Mouse (Mus musculus) CH12.LX (cell line): ENCODE results near the gene Zfp414.

Experiments
- CHD2 ChIP-seq: IDR thresholded peaks from 2 replicates; pipeline ENCODE4 v1.6.1; 2011; ENCODE audit warnings: low read length, improper control_type of control experiment
- CTCF ChIP-seq, 2 experiments: IDR thresholded peaks in 1 of 2; conservative IDR thresholded peaks in 1 of 2; 2 replicates each; pipeline ENCODE4 v1.5.1; 2011 to 2012; ENCODE audit warnings: low read depth in 2 of 2, low read length in 2 of 2, improper control_type of control experiment in 1 of 2, inconsistent platforms in 1 of 2, mild to moderate bottlenecking in 1 of 2, moderate library complexity in 1 of 2
- E2F4 ChIP-seq: IDR thresholded peaks from 2 replicates; pipeline ENCODE4 v1.6.1; 2011; ENCODE audit warnings: low read depth, low read length, improper control_type of control experiment; ENCODE audit not compliant: insufficient replicate concordance
- EP300 ChIP-seq: IDR thresholded peaks from 2 replicates; pipeline ENCODE4 v1.6.1; 2011; ENCODE audit warnings: low read length, improper control_type of control experiment
- ETS1 ChIP-seq: conservative IDR thresholded peaks from 2 replicates; pipeline ENCODE4 v1.6.1; 2012; ENCODE audit warnings: low read depth, mild to moderate bottlenecking, inconsistent platforms, low read length, improper control_type of control experiment, moderate library complexity
- MEF2A ChIP-seq: IDR thresholded peaks from 2 replicates; pipeline ENCODE4 v1.6.1; 2014; ENCODE audit warnings: low read depth, mild to moderate bottlenecking, inconsistent platforms, low read length, improper control_type of control experiment, borderline replicate concordance
- ZC3H11A ChIP-seq: IDR thresholded peaks from 2 replicates; pipeline ENCODE4 v1.6.1; 2012; ENCODE audit warnings: low read depth, mild to moderate bottlenecking, inconsistent platforms, low read length, improper control_type of control experiment
- ZNF384 ChIP-seq: IDR thresholded peaks from 2 replicates; pipeline ENCODE4 v1.6.1; 2012; ENCODE audit warnings: low read depth, low read length, improper control_type of control experiment, inconsistent platforms

DNA sequence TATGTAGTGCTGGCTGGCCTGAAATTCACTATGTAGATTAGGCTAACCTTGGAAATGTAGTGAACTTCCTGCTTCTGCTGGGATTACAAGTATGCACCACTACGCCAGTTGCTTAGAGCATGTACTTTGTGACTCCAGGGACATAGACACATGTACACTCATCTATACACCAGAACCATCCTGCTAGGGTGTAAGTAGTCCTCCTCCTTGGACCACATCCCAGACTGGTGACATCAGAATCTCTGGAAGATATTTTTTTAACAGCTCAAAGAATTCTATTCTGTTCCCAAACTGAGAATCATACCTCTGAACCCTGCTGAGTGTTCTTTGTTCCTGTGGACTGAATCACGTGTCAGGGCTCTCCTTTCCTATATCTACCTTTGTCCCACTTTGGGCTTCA, 8.1 kb downstream of the Zfp414 start:
- TF ChIP-seq CTCF (conservative IDR thresholded peaks at IDR 0.05 in 1 of 2, IDR thresholded peaks at IDR 0.05 in 1 of 2; ENCODE audit: low read depth in 2 of 2, low read length in 2 of 2) (no peak), ETS1 (no peak), E2F4 (no peak), EP300 (no peak), ZNF384 (no peak), CHD2 (no peak), ZC3H11A (no peak), MEF2A (no peak)
